In genomic region chr2:134989650-134990292, GRCm38 (mm10) we compare ENCODE assay signal across 18 mouse cellular contexts.
"Had no signal": no experiment of that assay in that cellular context is flagged by ENCODE, and none has a peak within 500 bp of the region (broad histone marks: within the 10 kb centered on the region; RNA-seq: fewer than 3 reads in every experiment).

No protein-coding gene starts in this region.

- H3K9ac ChIP-seq: limb, embryonic 13.5 days; lung, embryonic 14.5 days; midbrain, embryonic 12.5 days; midbrain, embryonic 15.5 days; neural tube, embryonic 12.5 days; neural tube, embryonic 15.5 days; stomach, embryonic 15.5 days had no signal

- H3K36me3 ChIP-seq: limb, embryonic 10.5 days; limb, embryonic 13.5 days; midbrain, embryonic 12.5 days; midbrain, embryonic 15.5 days; neural tube, embryonic 12.5 days; neural tube, embryonic 15.5 days; stomach, embryonic 15.5 days had no signal

- DNase-seq: kidney, adult 18-20 months; kidney, postnatal 25 days; lung, embryonic 14.5 days; right cerebral cortex, adult 18-20 months; right cerebral cortex, postnatal 25 days; spleen, adult 18-20 months; thymus, postnatal 25 days had no signal

- H3K4me3 ChIP-seq: limb, embryonic 10.5 days; limb, embryonic 13.5 days; midbrain, embryonic 12.5 days; midbrain, embryonic 15.5 days; neural tube, embryonic 12.5 days; neural tube, embryonic 15.5 days; stomach, embryonic 15.5 days had no signal

- H3K27ac ChIP-seq: kidney, postnatal 0 days; limb, embryonic 10.5 days; limb, embryonic 13.5 days; macrophage; midbrain, embryonic 12.5 days; midbrain, embryonic 15.5 days; neural tube, embryonic 12.5 days; neural tube, embryonic 15.5 days; stomach, embryonic 15.5 days had no signal

- H3K9me3 ChIP-seq: limb, embryonic 10.5 days; limb, embryonic 13.5 days; midbrain, embryonic 12.5 days; midbrain, embryonic 15.5 days; neural tube, embryonic 12.5 days; neural tube, embryonic 15.5 days; stomach, embryonic 15.5 days had no signal

- H3K27me3 ChIP-seq: limb, embryonic 13.5 days; midbrain, embryonic 12.5 days; midbrain, embryonic 15.5 days; neural tube, embryonic 12.5 days; neural tube, embryonic 15.5 days; stomach, embryonic 15.5 days had no signal

- ATAC-seq: inflammation-experienced regulatory T-cells, adult 6 months; lung, postnatal 0 days; midbrain, embryonic 15.5 days had no signal

- H3K4me2 ChIP-seq: limb, embryonic 13.5 days; lung, embryonic 14.5 days; midbrain, embryonic 12.5 days; midbrain, embryonic 15.5 days; neural tube, embryonic 12.5 days; neural tube, embryonic 15.5 days; stomach, embryonic 15.5 days had no signal

- H3K4me1 ChIP-seq: limb, embryonic 13.5 days; midbrain, embryonic 12.5 days; neural tube, embryonic 12.5 days; stomach, embryonic 15.5 days had no signal
